Mouse (Mus musculus): Measurements from ENCODE around the gene Thnsl2. TPM values are rescaled to one million over a fixed set of nuclear protein-coding genes. Genes with fewer than 3 reads are reported as not detected.

Thnsl2 gene
- polyA plus RNA-seq, 1 experiment from 2014 or later = 99.3 TPM

- no peak overlapping the region for H3K4me3 ChIP-seq (replicated peaks; ENCODE audit: low read depth, low read length)
- no peaks in the 10 kb centered on the region for H3K36me3 ChIP-seq (ENCODE audit: insufficient read depth, low read length)
- ATAC-seq (replicated peaks; ENCODE audit: low FRiP score, low read depth) = no peak
- H3K9me3 ChIP-seq (replicated peaks; ENCODE audit: low read length) = no peaks in the 10 kb centered on the region
- H3K4me2 ChIP-seq (ENCODE audit: low read length) = no peak overlapping the region
- no peaks in the 10 kb centered on the region for H3K27me3 ChIP-seq (ENCODE audit: insufficient read depth, low read length)
- TF ChIP-seq CTCF (IDR thresholded peaks at IDR 0.05; ENCODE audit: low read depth) = no peak
- H3K9ac ChIP-seq (ENCODE audit: low read depth, low read length) = no peak overlapping the region
- H3K27ac ChIP-seq = no peak overlapping the region
- 91% methylated on average over 3 of the region's 3 CpGs for WGBS
- no peaks in the 10 kb centered on the region for H3K4me1 ChIP-seq (replicated peaks; ENCODE audit: insufficient read depth, low read length)
- DNase-seq (ENCODE audit: low spot score) = no peak
Observed at GRCm38 (mm10) chr6:71096126-71096525, 48.1 kb downstream of the Thnsl2 start.

GRCm38 (mm10) chr6:71094693-71095092 lies 49.5 kb downstream of the Thnsl2 start:
- TF ChIP-seq CTCF (IDR thresholded peaks at IDR 0.05; ENCODE audit: low read depth) = no peak
- H3K9ac ChIP-seq (ENCODE audit: low read depth, low read length) = no peak overlapping the region
- DNase-seq (ENCODE audit: low spot score) = no peak
- ATAC-seq (replicated peaks; ENCODE audit: low FRiP score, low read depth) = no peak
- no peak overlapping the region for H3K27ac ChIP-seq
- no peaks in the 10 kb centered on the region for H3K36me3 ChIP-seq (ENCODE audit: insufficient read depth, low read length)
- 79% methylated on average over 5 of the region's 5 CpGs for WGBS
- H3K4me2 ChIP-seq (ENCODE audit: low read length) = no peak overlapping the region
- H3K4me1 ChIP-seq (replicated peaks; ENCODE audit: insufficient read depth, low read length) = no peaks in the 10 kb centered on the region
- H3K4me3 ChIP-seq (replicated peaks; ENCODE audit: low read depth, low read length) = no peak overlapping the region
- H3K9me3 ChIP-seq (replicated peaks; ENCODE audit: low read length) = no peaks in the 10 kb centered on the region
- no peaks in the 10 kb centered on the region for H3K27me3 ChIP-seq (ENCODE audit: insufficient read depth, low read length)

- Histone ChIP-seq H3K4me3 (replicated peaks; ENCODE audit: low read depth, low read length) (no peak overlapping the region), H3K9ac (ENCODE audit: low read depth, low read length) (no peak overlapping the region), H3K36me3 (ENCODE audit: insufficient read depth, low read length) (no peaks in the 10 kb centered on the region), H3K27me3 (ENCODE audit: insufficient read depth, low read length) (no peaks in the 10 kb centered on the region), H3K4me2 (ENCODE audit: low read length) (no peak overlapping the region), H3K9me3 (replicated peaks; ENCODE audit: low read length) (no peaks in the 10 kb centered on the region), H3K27ac (no peak overlapping the region), H3K4me1 (replicated peaks; ENCODE audit: insufficient read depth, low read length) (0 out of 2 replicates have a peak, but pooled peaks cover 4% of the 10 kb centered on the region)
- TF ChIP-seq CTCF (IDR thresholded peaks at IDR 0.05; ENCODE audit: low read depth) = no peak
- DNase-seq (ENCODE audit: low spot score) (no peak), ATAC-seq (replicated peaks; ENCODE audit: low FRiP score, low read depth) (no peak)
- 86% methylated on average over 6 of the region's 6 CpGs for WGBS
Observed at GRCm38 (mm10) chr6:71093686-71094085, 50.6 kb downstream of the Thnsl2 start.

- no peaks in the 10 kb centered on the region for H3K9me3 ChIP-seq (replicated peaks; ENCODE audit: low read length)
- no peak overlapping the region for H3K4me3 ChIP-seq (replicated peaks; ENCODE audit: low read depth, low read length)
- DNase-seq (ENCODE audit: low spot score) (no peak), ATAC-seq (replicated peaks; ENCODE audit: low FRiP score, low read depth) (no peak)
- no peak for TF ChIP-seq CTCF (IDR thresholded peaks at IDR 0.05; ENCODE audit: low read depth)
- WGBS = 56% methylated on average over 5 of the region's 5 CpGs
- 0 out of 2 replicates have a peak, but pooled peaks cover 4% of the 10 kb centered on the region for H3K4me1 ChIP-seq (replicated peaks; ENCODE audit: insufficient read depth, low read length)
- no peak overlapping the region for H3K4me2 ChIP-seq (ENCODE audit: low read length)
- H3K36me3 ChIP-seq (ENCODE audit: insufficient read depth, low read length) = no peaks in the 10 kb centered on the region
- no peak overlapping the region for H3K9ac ChIP-seq (ENCODE audit: low read depth, low read length)
- no peaks in the 10 kb centered on the region for H3K27me3 ChIP-seq (ENCODE audit: insufficient read depth, low read length)
- no peak overlapping the region for H3K27ac ChIP-seq
Observed at GRCm38 (mm10) chr6:71090475-71090874, 53.8 kb downstream of the Thnsl2 start.

DNA sequence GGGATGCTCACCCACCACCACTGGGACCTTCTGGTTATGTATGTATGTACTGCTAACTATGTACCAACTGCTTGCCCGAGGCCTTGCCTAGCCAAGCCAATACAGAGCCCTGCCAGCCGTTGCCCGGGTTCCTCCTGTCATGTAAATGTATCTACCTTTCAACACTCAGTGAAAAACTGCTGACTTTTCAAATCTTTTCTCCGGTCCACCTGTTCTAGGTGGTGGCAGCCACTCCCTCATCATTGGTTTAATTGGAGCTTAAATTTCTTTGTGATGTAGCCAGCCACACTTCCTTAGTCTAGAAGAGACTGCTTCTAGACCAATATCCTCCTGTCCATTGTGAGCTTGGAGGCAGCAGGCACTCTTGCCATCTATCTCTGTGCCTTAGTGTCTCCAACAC lies 54.5 kb downstream of the Thnsl2 start:
- H3K9me3 ChIP-seq (replicated peaks; ENCODE audit: low read length) = no peaks in the 10 kb centered on the region
- 0 out of 2 replicates have a peak, but pooled peaks cover 4% of the 10 kb centered on the region for H3K4me1 ChIP-seq (replicated peaks; ENCODE audit: insufficient read depth, low read length)
- H3K4me2 ChIP-seq (ENCODE audit: low read length) = no peak overlapping the region
- H3K27me3 ChIP-seq (ENCODE audit: insufficient read depth, low read length) = no peaks in the 10 kb centered on the region
- no peak overlapping the region for H3K27ac ChIP-seq
- H3K36me3 ChIP-seq (ENCODE audit: insufficient read depth, low read length) = no peaks in the 10 kb centered on the region
- WGBS = 70% methylated on average over 4 of the region's 4 CpGs
- DNase-seq (ENCODE audit: low spot score) (no peak), ATAC-seq (replicated peaks; ENCODE audit: low FRiP score, low read depth) (no peak)
- H3K9ac ChIP-seq (ENCODE audit: low read depth, low read length) = no peak overlapping the region
- no peak overlapping the region for H3K4me3 ChIP-seq (replicated peaks; ENCODE audit: low read depth, low read length)
- no peak for TF ChIP-seq CTCF (IDR thresholded peaks at IDR 0.05; ENCODE audit: low read depth)

- WGBS = 35% methylated on average over 4 of the region's 4 CpGs
Observed at GRCm38 (mm10) chr6:71088992-71089391, 55.2 kb downstream of the Thnsl2 start.

GRCm38 (mm10) chr6:71083441-71083840 lies 60.8 kb downstream of the Thnsl2 start:
- Histone ChIP-seq H3K27ac (no peak overlapping the region), H3K4me1 (replicated peaks; ENCODE audit: insufficient read depth, low read length) (no peaks in the 10 kb centered on the region), H3K9ac (ENCODE audit: low read depth, low read length) (no peak overlapping the region), H3K4me3 (replicated peaks; ENCODE audit: low read depth, low read length) (no peak overlapping the region), H3K9me3 (replicated peaks; ENCODE audit: low read length) (no peaks in the 10 kb centered on the region), H3K4me2 (ENCODE audit: low read length) (no peak overlapping the region), H3K36me3 (ENCODE audit: insufficient read depth, low read length) (no peaks in the 10 kb centered on the region), H3K27me3 (ENCODE audit: insufficient read depth, low read length) (no peaks in the 10 kb centered on the region)
- DNase-seq (ENCODE audit: low spot score) = no peak
- 76% methylated on average over 7 of the region's 7 CpGs for WGBS
- no peak for TF ChIP-seq CTCF (IDR thresholded peaks at IDR 0.05; ENCODE audit: low read depth)
- no peak for ATAC-seq (replicated peaks; ENCODE audit: low FRiP score, low read depth)

More at GRCm38 (mm10) chr6:71088992-71089391, 55.2 kb downstream of the Thnsl2 start:
- peak; percentile 4 for DNase-seq (ENCODE audit: low spot score)
- Histone ChIP-seq H3K4me3 (replicated peaks; ENCODE audit: low read depth, low read length) (no peak overlapping the region), H3K27ac (no peak overlapping the region), H3K27me3 (ENCODE audit: insufficient read depth, low read length) (no peaks in the 10 kb centered on the region), H3K4me1 (replicated peaks; ENCODE audit: insufficient read depth, low read length) (0 out of 2 replicates have a peak, but pooled peaks cover 4% of the 10 kb centered on the region), H3K36me3 (ENCODE audit: insufficient read depth, low read length) (no peaks in the 10 kb centered on the region), H3K4me2 (ENCODE audit: low read length) (0 out of 2 replicates have a peak overlapping the region, but pooled peaks have one; percentile 3), H3K9ac (ENCODE audit: low read depth, low read length) (no peak overlapping the region), H3K9me3 (replicated peaks; ENCODE audit: low read length) (no peaks in the 10 kb centered on the region)
- no peak for ATAC-seq (replicated peaks; ENCODE audit: low FRiP score, low read depth)
- TF ChIP-seq CTCF (IDR thresholded peaks at IDR 0.05; ENCODE audit: low read depth) = no peak

All from kidney, postnatal 0 days (tissue).